Mouse (Mus musculus) liver, postnatal 0 days (tissue): Measurements from ENCODE around the gene Fcna. TPM values are rescaled to one million over a fixed set of nuclear protein-coding genes. Genes with fewer than 3 reads are reported as not detected.

Experiments used
- ATAC-seq: fragments of 200-750 bp; cut with Nextera tagmentation; 2 replicates; pipeline ENCODE4 v1.8.0; 2017; ENCODE audit warnings: mild to moderate bottlenecking, moderate library complexity
- DNase-seq: peaks from one replicate; pipeline ENCODE4 v3.0.0-alpha.2; 2016
- H3K27ac ChIP-seq: fragments of 300-500 bp; sonication (generic); 2 replicates; pipeline ENCODE4 v1.5.1; 2014; ENCODE audit warnings: antibody characterized with exemption, moderate library complexity, mild to moderate bottlenecking, low read depth
- H3K27me3 ChIP-seq: fragments of 300-500 bp; sonication (generic); 2 replicates; pipeline ENCODE4 v1.6.1; 2014; ENCODE audit warnings: low read length, control low read depth, mixed read lengths; ENCODE audit not compliant: insufficient read depth
- H3K36me3 ChIP-seq: fragments of 300-500 bp; sonication (generic); replicated peaks from 2 replicates; pipeline ENCODE4 v1.6.1; 2014; ENCODE audit warnings: mild to moderate bottlenecking, control low read depth, low read length, moderate library complexity, mixed read lengths; ENCODE audit not compliant: insufficient read depth
- H3K4me1 ChIP-seq: fragments of 300-500 bp; sonication (generic); 2 replicates; pipeline ENCODE4 v1.6.1; 2014; ENCODE audit warnings: antibody characterized with exemption, mild to moderate bottlenecking, control low read depth; ENCODE audit not compliant: insufficient read depth
- H3K4me2 ChIP-seq: fragments of 300-500 bp; sonication (generic); 2 replicates; pipeline ENCODE4 v1.6.1; 2014; ENCODE audit warnings: low read depth, mild to moderate bottlenecking, low read length, moderate library complexity, mixed read lengths
- H3K4me3 ChIP-seq: fragments of 300-500 bp; sonication (generic); 2 replicates; pipeline ENCODE4 v1.5.1; 2014; ENCODE audit warnings: low read depth, low read length
- H3K9ac ChIP-seq: fragments of 300-500 bp; sonication (generic); replicated peaks from 2 replicates; pipeline ENCODE4 v1.6.1; 2014; ENCODE audit warnings: mild to moderate bottlenecking, moderate library complexity
- H3K9me3 ChIP-seq: fragments of 300-500 bp; sonication (generic); 2 replicates; pipeline ENCODE4 v1.6.1; 2016; ENCODE audit warnings: mild to moderate bottlenecking, control low read depth, low read length, mixed read lengths
- CTCF ChIP-seq: sonication (generic); IDR thresholded peaks from 2 replicates; pipeline ENCODE4 v1.5.1; 2016; ENCODE audit warnings: antibody characterized with exemption, low read depth
- EP300 ChIP-seq: IDR thresholded peaks from 2 replicates; pipeline ENCODE4 v1.6.1; 2016; ENCODE audit warnings: antibody characterized with exemption, low read depth, mild to moderate bottlenecking
- WGBS: fragments of 180-500 bp; shearing (Covaris S2); extraction: QIAGEN DNeasy Blood & Tissue Kit; methylation state at CpG from one replicate; pipeline ENCODE4 v1.1.7; 2014; ENCODE audit not compliant: insufficient replicate concordance; 5-methylcytosine and 5-hydroxymethylcytosine counted together
- polyA plus RNA-seq: library from polyadenylated mRNA; unstranded; fragments of >200 nt; fragmentation: Nextera tagmentation; extraction: Ambion mirVana; gene quantifications from 2 replicates; pipeline ENCODE4 v1.2.1, GENCODE M21; 2015

Gene Fcna
- polyA plus RNA-seq, 1 experiment from 2014 or later: 100 TPM

- peaks cover 42% of the 10 kb centered on the region for H3K27me3 ChIP-seq
- H3K4me2 ChIP-seq: 0 out of 2 replicates have a peak overlapping the region, but pooled peaks have one; percentile 58
- H3K27ac ChIP-seq: no peak overlapping the region
- H3K36me3 ChIP-seq: peaks cover 26% of the 10 kb centered on the region
- TF ChIP-seq EP300 (no peak), CTCF (no peak)
- H3K9ac ChIP-seq: peak overlapping the region; percentile 6
- ATAC-seq (peak; percentile 3; the same call in 1 of the 2 replicates), DNase-seq (no peak)
- H3K9me3 ChIP-seq: no peaks in the 10 kb centered on the region
- WGBS: 10% methylated on average over 6 of the region's 6 CpGs
- peaks cover 31% of the 10 kb centered on the region for H3K4me1 ChIP-seq
- H3K4me3 ChIP-seq: no peak overlapping the region
These were observed 45.9 kb downstream of the Fcna start for GRCm38 (mm10) chr2:25581901-25582301.

GRCm38 (mm10) chr2:25581294-25581864 lies 46.5 kb downstream of the Fcna start, which contains the start of gene Ajm1:
Ajm1 (minus strand) TSS chr2:25581757.
- peak within 1 kb of the TSS; percentile 6 for H3K9ac ChIP-seq
- DNase-seq: peak; percentile 68
- peak; percentile 73 for ATAC-seq
- TF ChIP-seq CTCF: peak; percentile 93
- no peak for TF ChIP-seq EP300
- WGBS: 4% methylated on average over 19 of the region's 19 CpGs
- H3K4me1 ChIP-seq: peaks cover 31% of the 10 kb centered on the region
- H3K36me3 ChIP-seq: peaks cover 20% of the 10 kb centered on the region
- no peak within 1 kb of the TSS for H3K4me3 ChIP-seq
- H3K4me2 ChIP-seq: peak within 1 kb of the TSS; percentile 58
- no peak within 1 kb of the TSS for H3K27ac ChIP-seq
- peaks cover 48% of the 10 kb centered on the region for H3K27me3 ChIP-seq
- H3K9me3 ChIP-seq: no peaks in the 10 kb centered on the region

DNA sequence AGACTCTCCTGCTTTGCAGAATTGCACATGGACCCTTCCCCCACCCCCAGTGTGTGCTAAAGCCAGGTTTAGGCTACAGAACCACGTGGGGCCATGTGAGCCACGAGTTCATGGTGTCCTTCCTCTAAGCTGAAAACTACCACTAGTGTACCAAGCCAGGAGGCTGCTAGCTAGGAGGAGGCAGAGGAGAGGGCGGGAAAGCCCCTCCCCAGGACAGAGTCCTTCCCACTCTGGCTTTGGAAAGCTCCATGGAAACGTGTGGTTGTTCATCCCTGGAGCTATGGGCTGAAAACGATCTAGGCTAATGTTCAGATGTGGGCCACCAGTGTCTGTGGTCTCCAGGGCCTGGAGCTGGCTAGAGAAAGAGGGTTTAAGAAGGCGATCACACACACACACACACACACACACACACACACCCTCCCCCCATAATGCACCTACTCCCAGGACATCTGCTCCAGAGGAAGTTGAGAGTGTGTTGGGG lies 47.2 kb downstream of the Fcna start:
- peaks cover 55% of the 10 kb centered on the region for H3K27me3 ChIP-seq
- WGBS: 28% methylated on average over 6 of the region's 6 CpGs
- H3K27ac ChIP-seq: no peak overlapping the region
- H3K4me3 ChIP-seq: no peak overlapping the region
- H3K36me3 ChIP-seq: peaks cover 20% of the 10 kb centered on the region
- H3K9me3 ChIP-seq: no peaks in the 10 kb centered on the region
- DNase-seq (no peak), ATAC-seq (no peak)
- TF ChIP-seq CTCF (no peak), EP300 (no peak)
- peaks cover 34% of the 10 kb centered on the region for H3K4me1 ChIP-seq
- H3K9ac ChIP-seq: no peak overlapping the region
- no peak overlapping the region for H3K4me2 ChIP-seq

- no peak overlapping the region for H3K27ac ChIP-seq
- H3K4me1 ChIP-seq: peaks cover 38% of the 10 kb centered on the region
- no peaks in the 10 kb centered on the region for H3K9me3 ChIP-seq
- DNase-seq: peak; percentile 48
- 0 out of 2 replicates have a peak overlapping the region, but pooled peaks have one; percentile 9 for H3K4me2 ChIP-seq
- peaks cover 15% of the 10 kb centered on the region for H3K36me3 ChIP-seq
- no peak for TF ChIP-seq EP300
- peak; percentile 61 for TF ChIP-seq CTCF
- no peak for ATAC-seq
- WGBS: 4% methylated on average over 27 of the region's 27 CpGs
- peaks cover 55% of the 10 kb centered on the region for H3K27me3 ChIP-seq
- no peak overlapping the region for H3K9ac ChIP-seq
- H3K4me3 ChIP-seq: peak overlapping the region; percentile 10; the same call in 1 of the 2 replicates
These were observed 47.9 kb downstream of the Fcna start for GRCm38 (mm10) chr2:25579737-25580460.

- no peak for TF ChIP-seq CTCF
- no peak for TF ChIP-seq EP300
- ATAC-seq: no peak
- H3K4me3 ChIP-seq: peak overlapping the region; percentile 10; the same call in 1 of the 2 replicates
These were observed 48.8 kb downstream of the Fcna start for GRCm38 (mm10) chr2:25578796-25579736.

More at GRCm38 (mm10) chr2:25578796-25579736, 48.8 kb downstream of the Fcna start:
- H3K9me3 ChIP-seq: no peaks in the 10 kb centered on the region
- H3K4me2 ChIP-seq: 0 out of 2 replicates have a peak overlapping the region, but pooled peaks have one; percentile 9
- no peak overlapping the region for H3K27ac ChIP-seq
- peaks cover 41% of the 10 kb centered on the region for H3K4me1 ChIP-seq
- no peak for DNase-seq
- peaks cover 7% of the 10 kb centered on the region for H3K36me3 ChIP-seq
- no peak overlapping the region for H3K9ac ChIP-seq
- H3K27me3 ChIP-seq: peaks cover 55% of the 10 kb centered on the region
- WGBS: 6% methylated on average over 67 of the region's 77 CpGs
